ENCODE assay signal across 8 mouse cellular contexts in the genomic region with DNA sequence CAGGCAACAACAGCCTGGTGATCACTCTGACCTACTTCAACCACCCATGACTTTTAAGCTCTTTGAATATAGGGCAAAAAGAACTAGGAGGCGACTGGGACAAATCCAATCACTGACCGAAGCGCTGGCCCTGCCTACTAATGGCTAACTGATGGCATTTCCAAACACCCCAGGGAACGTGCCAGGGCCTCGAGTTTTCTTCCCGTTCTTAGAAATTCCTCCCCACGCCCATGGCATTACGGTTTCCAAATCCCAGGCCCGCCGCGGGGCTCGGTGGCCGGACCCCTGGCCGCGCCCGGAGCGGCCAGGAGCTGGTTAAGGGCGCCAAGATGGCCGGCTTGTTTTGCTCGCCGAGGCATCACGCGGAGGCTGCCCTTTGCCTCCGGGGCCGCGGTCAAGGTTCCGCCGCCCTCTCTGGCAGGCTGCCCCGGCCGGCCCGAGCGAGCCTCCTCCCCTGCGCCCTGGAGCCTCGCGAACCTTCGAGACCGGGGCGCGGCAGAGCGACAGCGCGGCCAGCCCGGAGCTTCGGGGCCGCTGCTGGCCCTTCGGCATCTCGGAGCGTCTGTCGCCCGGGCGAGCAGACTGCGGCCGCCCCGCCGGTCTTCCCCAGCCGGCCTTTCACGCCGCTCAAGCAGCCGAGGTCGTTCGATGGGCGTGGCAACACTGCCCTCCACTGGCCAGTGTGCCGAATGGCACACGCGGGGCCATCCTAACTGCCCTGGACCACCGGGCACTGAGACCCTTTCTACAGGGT. TPM values are rescaled to one million over a fixed set of nuclear protein-coding genes. Genes with fewer than 3 reads are reported as not detected.
DNase-seq lines count a peak whose midpoint lies in the region; ATAC-seq lines count a peak whose summit lies in the region.

No protein-coding gene starts in this region.

- peak; percentile 89 for ATAC-seq in hindbrain, embryonic 13.5 days (ENCODE audit: low FRiP score)
- peak; percentile 90 for ATAC-seq in megakaryocyte, adult 5-6 weeks (ENCODE audit: poor library complexity, severe bottlenecking)

- H3K4me1 ChIP-seq in hindbrain, embryonic 13.5 days (replicated peaks) = peaks cover 42% of the 10 kb centered on the region

- peak; percentile 93 for DNase-seq in NIH3T3 (ENCODE audit: low read depth)
- peak; percentile 88 for DNase-seq in cerebellum, adult 9-11 months
- peak; percentile 58 to 65 for DNase-seq in frontal cortex, postnatal 25 days (ENCODE audit: low spot score in 2 of 2)
- DNase-seq in left cerebral cortex, adult 8-10 months (ENCODE audit: low spot score in 2 of 2) = peak; percentile 60 to 62
- peak; percentile 76 for DNase-seq in right cerebral cortex, adult 18-20 months
- DNase-seq in urinary bladder, postnatal 25 days (ENCODE audit: low spot score) = peak; percentile 80

- under 1% methylated on average over 66 of the region's 66 CpGs for WGBS in hindbrain, embryonic 13.5 days

- no peaks in the 10 kb centered on the region for H3K36me3 ChIP-seq in hindbrain, embryonic 13.5 days

- 0 out of 2 replicates have a peak, but pooled peaks cover 6% of the 10 kb centered on the region for H3K27me3 ChIP-seq in hindbrain, embryonic 13.5 days

- H3K4me2 ChIP-seq in hindbrain, embryonic 13.5 days = peak overlapping the region; percentile 76

- no peaks in the 10 kb centered on the region for H3K9me3 ChIP-seq in hindbrain, embryonic 13.5 days

- peak overlapping the region; percentile 63 for H3K4me3 ChIP-seq in hindbrain, embryonic 13.5 days

- peak overlapping the region; percentile 95 for H3K27ac ChIP-seq in hindbrain, embryonic 13.5 days

- peak overlapping the region; percentile 90 for H3K9ac ChIP-seq in hindbrain, embryonic 13.5 days

RNA-seq across cellular contexts. Expression of a gene that starts 19.6 kb away (rescaled TPM):
- 44.6 and 53.1 TPM in 2 replicates for polyA plus RNA-seq in hindbrain, embryonic 13.5 days (2015; fragmentation: Nextera tagmentation; extraction: Ambion mirVana)
- 10 to 100 TPM; 26.7 to 46.5 (median 33.3) TPM for total RNA-seq in left cerebral cortex, adult 8-10 months (2022)
- total RNA-seq in megakaryocyte, adult 5-6 weeks (2015) = 15.6 and 21.0 TPM in 2 replicates
- 3.8 and 5.4 TPM in 2 replicates for total RNA-seq in megakaryocyte, adult 5-6 weeks (2017)

Comparison
In these comparisons a context has a peak if more than half of its experiments do, and no peak if none do; other contexts are left out.
1. Peak in every context shown above with its lines: DNase-seq, ATAC-seq, H3K4me3 ChIP-seq and H3K27ac ChIP-seq.